Mouse (Mus musculus) liver, adult 2 months (tissue): ENCODE data around the gene Dnaja2.

ENCODE experiments used
- CTCF ChIP-seq: fragments of 200-500 bp; IDR thresholded peaks from 2 replicates; pipeline ENCODE4 v1.5.1; 2011; ENCODE audit warnings: low read depth, low read length, control low read depth
- POLR2A ChIP-seq: fragments of 200-500 bp; IDR thresholded peaks from 2 replicates; pipeline ENCODE4 v1.6.1; 2011; ENCODE audit warnings: low read length, control low read depth; ENCODE audit not compliant: insufficient read depth; ENCODE audit errors: extremely low read depth

GRCm38 (mm10) chr8:85567801-85568200 lies 12.7 kb upstream of the Dnaja2 start:
- TF ChIP-seq CTCF (no peak), POLR2A (no peak)
